ENCODE assay signal across 11 mouse cellular contexts in genomic region chr7:110548268-110548667, GRCm38 (mm10).
DNase-seq lines count a peak whose midpoint lies in the region; ATAC-seq and TF ChIP-seq lines count a peak whose summit lies in the region.
"Had no signal": no experiment of that assay in that cellular context is flagged by ENCODE, and none has a peak within 500 bp of the region (broad histone marks: within the 10 kb centered on the region; RNA-seq: fewer than 3 reads in every experiment).

No protein-coding gene starts in this region.

- in situ Hi-C loops in Patski (cut with MboI; ENCODE audit: low pct_unique_long_range_greater_than_20kb), result loop anchor here (5.0 to 10.0 kb wide), 2 partner anchors 79 to 263 kb away; partner anchors contain the start of gene Adm

- TF ChIP-seq POLR2A in liver, adult 2 months (IDR thresholded peaks at IDR 0.05; ENCODE audit: extremely low read depth, insufficient read depth, low read length), result no peak

- H3K36me3 ChIP-seq in liver, adult 2 months (ENCODE audit: control insufficient read depth, insufficient read depth, low read length), result no peaks in the 10 kb centered on the region
- H3K36me3 ChIP-seq in liver, embryonic 12.5 days, result no peaks in the 10 kb centered on the region
- H3K36me3 ChIP-seq: midbrain, embryonic 12.5 days had no signal

- H3K9me3 ChIP-seq in liver, embryonic 12.5 days (replicated peaks), result no peaks in the 10 kb centered on the region
- H3K9me3 ChIP-seq: midbrain, embryonic 12.5 days had no signal

- DNase-seq in gastrocnemius, adult 2 months, result no peak
- no peak for DNase-seq in gastrocnemius, adult 8-10 months (ENCODE audit: low spot score in 2 of 2)
- DNase-seq in liver, adult 2 months (ENCODE audit: extremely low read depth, low read depth, low spot score), result peak; percentile 51
- DNase-seq in Patski (ENCODE audit: low read depth, low spot score), result no peak
- peak; percentile 20 for DNase-seq in naive thymus-derived CD4-positive, alpha-beta T cell, adult 2 months (ENCODE audit: low read depth)
- DNase-seq in natural killer cell, adult 2 months (ENCODE audit: low spot score in 2 of 2), result no peak
- no peak for DNase-seq in gastrocnemius, postnatal 14 days
- DNase-seq: left cerebral cortex, postnatal 4 days; thymus, postnatal 14 days had no signal

- peak; percentile 73 for TF ChIP-seq CTCF in gastrocnemius, adult 2 months (IDR thresholded peaks at IDR 0.05)
- TF ChIP-seq CTCF in liver, adult 2 months (IDR thresholded peaks at IDR 0.05; ENCODE audit: low read depth, low read length), result peak; percentile 47
- peak; percentile 44 for TF ChIP-seq CTCF in Patski (IDR thresholded peaks at IDR 0.05)

- POLR2A ChIA-PET in Patski (lab: Charles Lee), result no interaction called here

- no peak overlapping the region for H3K27ac ChIP-seq in gastrocnemius, adult 2 months
- no peak overlapping the region for H3K27ac ChIP-seq in liver, adult 2 months (replicated peaks; ENCODE audit: insufficient read depth, low read depth, low read length)
- H3K27ac ChIP-seq in liver, embryonic 12.5 days, result no peak overlapping the region
- H3K27ac ChIP-seq: midbrain, embryonic 12.5 days had no signal

- H3K79me2 ChIP-seq in liver, adult 2 months (ENCODE audit: control insufficient read depth, insufficient read depth, low read length), result no peaks in the 10 kb centered on the region; the same call in 1 of the 2 replicates

- H3K27me3 ChIP-seq in liver, adult 2 months (ENCODE audit: control insufficient read depth, insufficient read depth, low read length), result no peaks in the 10 kb centered on the region
- H3K27me3 ChIP-seq in liver, embryonic 12.5 days (replicated peaks), result no peaks in the 10 kb centered on the region
- H3K27me3 ChIP-seq in Patski, result no peaks in the 10 kb centered on the region
- H3K27me3 ChIP-seq: midbrain, embryonic 12.5 days had no signal

- intact Hi-C loops in gastrocnemius, adult 2 months (cut with DNase I), result loop anchor here (1.0 to 5.0 kb wide), 3 partner anchors 82 to 261 kb away; no protein-coding TSS in a partner anchor
- intact Hi-C loops in gastrocnemius, postnatal 14 days (cut with DNase I; ENCODE audit: low total_unique reads), result no loop called here

- peaks cover 2% of the 10 kb centered on the region; the same call in 1 of the 2 replicates for H3K4me1 ChIP-seq in liver, adult 2 months (ENCODE audit: control insufficient read depth, insufficient read depth, low read length)
- H3K4me1 ChIP-seq in liver, embryonic 12.5 days, result no peaks in the 10 kb centered on the region
- H3K4me1 ChIP-seq: midbrain, embryonic 12.5 days had no signal

- ATAC-seq in liver, embryonic 12.5 days, result no peak
- no peak for ATAC-seq in Patski

- CTCF ChIA-PET in Patski (lab: Charles Lee), result interaction anchor here (1.2 to 1.5 kb wide), 3 partner anchors 18 to 82 kb away, joined by 3 to 6 read pairs (median 4); no protein-coding TSS in a partner anchor

- WGBS in liver, adult 2 months, result 68% methylated on average over 1 of the region's 1 CpGs
- WGBS in liver, embryonic 12.5 days (ENCODE audit: insufficient replicate concordance), result 63% methylated on average over 1 of the region's 1 CpGs

- H3K9ac ChIP-seq in liver, adult 2 months (ENCODE audit: low read depth, low read length), result no peak overlapping the region
- no peak overlapping the region for H3K9ac ChIP-seq in liver, embryonic 12.5 days
- H3K9ac ChIP-seq: midbrain, embryonic 12.5 days had no signal

- H3K4me3 ChIP-seq in gastrocnemius, adult 2 months, result no peak overlapping the region
- H3K4me3 ChIP-seq in liver, adult 2 months (ENCODE audit: insufficient read depth, low read depth, low read length), result no peak overlapping the region
- no peak overlapping the region for H3K4me3 ChIP-seq in liver, embryonic 12.5 days
- H3K4me3 ChIP-seq: midbrain, embryonic 12.5 days had no signal

- no peak overlapping the region for H3K4me2 ChIP-seq in liver, embryonic 12.5 days
- H3K4me2 ChIP-seq: midbrain, embryonic 12.5 days had no signal

Comparison
In these comparisons a context has a peak if more than half of its experiments do, and no peak if none do; other contexts are left out.
1. DNase-seq: peak in liver, adult 2 months (single experiment) and naive thymus-derived CD4-positive, alpha-beta T cell, adult 2 months (single experiment); none in gastrocnemius, adult 2 months (single experiment), gastrocnemius, adult 8-10 months (0 of 2), Patski (single experiment), natural killer cell, adult 2 months (0 of 2) and gastrocnemius, postnatal 14 days (single experiment).
2. Peak in every context shown above with its lines, with median percentiles within 50 percentile points of each other: CTCF ChIP-seq.